Mouse (Mus musculus): ENCODE data around the gene Fbn1. TPM values are rescaled to one million over a fixed set of nuclear protein-coding genes. Genes with fewer than 3 reads are reported as not detected.

Gene Fbn1
- polyA plus RNA-seq, 1 experiment from 2014 or later = 25.5 TPM

DNA sequence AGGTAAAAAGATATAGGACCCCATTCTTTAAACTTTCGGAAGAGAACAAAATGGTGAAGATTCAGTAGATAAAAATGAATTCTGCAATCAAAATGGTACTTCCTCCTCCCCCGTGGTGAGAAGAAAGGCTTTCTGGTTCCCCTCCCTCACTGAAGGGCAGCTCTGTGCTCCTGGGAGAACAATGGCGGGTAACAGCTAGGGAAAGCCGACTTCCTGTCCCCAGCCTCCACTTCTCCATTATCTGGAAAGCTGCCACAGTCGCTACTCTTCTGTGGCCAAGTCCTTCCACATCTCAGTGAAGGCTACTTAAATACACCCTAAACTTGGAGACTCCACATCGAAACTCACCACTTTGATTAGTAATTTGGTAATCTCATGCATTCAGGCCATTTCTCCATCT lies 43.8 kb downstream of the Fbn1 start:
- ChIA-PET POLR2A (no interaction called here), CTCF (interaction anchor here (1.0 kb wide), 1 partner anchor 30 kb away, joined by 3 read pairs; no protein-coding TSS in a partner anchor)
- no peak for DNase-seq (ENCODE audit: low read depth, low spot score)
- H3K27me3 ChIP-seq = no peaks in the 10 kb centered on the region
- TF ChIP-seq CTCF (IDR thresholded peaks at IDR 0.05) = no peak
- no peak for ATAC-seq
- in situ Hi-C loops (cut with MboI; ENCODE audit: low pct_unique_long_range_greater_than_20kb) = no loop called here

DNA sequence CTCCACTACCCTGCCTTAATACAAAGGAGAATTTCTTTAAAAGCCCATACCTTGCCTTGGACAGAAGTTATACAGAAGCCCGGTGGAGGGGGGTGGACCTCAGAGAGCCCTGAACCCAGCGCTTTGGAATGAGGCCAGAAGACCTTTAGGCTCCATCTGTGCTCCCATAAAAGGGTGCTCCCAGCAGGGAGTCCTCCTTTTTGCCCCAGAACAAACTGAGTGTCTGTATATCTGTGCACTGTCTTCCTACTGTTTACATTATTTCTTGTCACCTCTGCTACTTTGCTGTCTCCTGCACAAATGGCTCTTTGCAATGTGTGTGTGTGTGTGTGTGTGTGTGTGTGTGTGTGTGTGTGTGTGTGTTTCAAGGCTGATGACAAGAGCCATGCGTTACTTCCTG lies 48.7 kb downstream of the Fbn1 start:
- in situ Hi-C loops (cut with MboI; ENCODE audit: low pct_unique_long_range_greater_than_20kb) = no loop called here
- ChIA-PET POLR2A (interaction anchor here (0.8 kb wide), 1 partner anchor 28 kb away, joined by 3 read pairs; no protein-coding TSS in a partner anchor), CTCF (no interaction called here)
- DNase-seq (ENCODE audit: low read depth, low spot score) (no peak), ATAC-seq (no peak)
- no peaks in the 10 kb centered on the region for H3K27me3 ChIP-seq
- TF ChIP-seq CTCF (IDR thresholded peaks at IDR 0.05) = no peak

DNA sequence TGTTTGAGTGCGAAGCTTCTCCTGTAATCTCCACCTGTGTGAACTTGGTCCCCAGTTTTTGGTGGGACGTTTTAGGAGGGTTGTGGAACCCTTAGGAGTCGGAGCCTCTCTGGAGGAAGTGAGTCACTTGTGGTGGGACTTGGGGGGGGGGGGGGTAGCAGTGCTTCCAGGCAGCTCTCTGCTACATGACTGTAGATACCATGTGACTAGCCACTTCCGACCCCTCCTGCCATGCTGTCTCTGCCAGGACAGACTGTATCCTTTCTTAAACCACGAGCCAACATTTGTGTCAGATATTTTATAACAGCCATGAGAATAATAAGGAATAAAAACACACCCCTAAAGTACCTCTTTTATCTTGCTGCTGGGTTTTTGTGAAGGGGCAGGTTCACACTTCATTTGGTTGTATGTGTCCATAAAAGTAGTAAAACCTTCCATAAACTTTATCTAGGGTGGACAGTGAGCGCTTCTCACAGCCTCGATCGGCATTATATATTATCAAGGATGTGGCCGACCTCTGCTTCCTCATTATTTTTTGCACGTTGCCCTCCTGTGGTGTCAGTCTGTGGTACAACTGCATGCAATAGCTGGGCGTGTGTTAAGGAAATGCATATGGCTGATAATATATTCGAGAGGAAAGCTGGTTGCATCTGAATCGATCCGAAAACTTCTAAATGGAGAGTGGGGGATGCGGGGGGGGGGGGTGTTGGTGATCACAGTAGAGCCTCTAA lies 51.6 kb downstream of the Fbn1 start:
- DNase-seq (ENCODE audit: low read depth, low spot score) = no peak
- TF ChIP-seq CTCF (IDR thresholded peaks at IDR 0.05) = peak; percentile 29
- H3K27me3 ChIP-seq = no peaks in the 10 kb centered on the region
- ChIA-PET CTCF (interaction anchor here (1.0 kb wide), 1 partner anchor 16 kb away, joined by 3 read pairs; no protein-coding TSS in a partner anchor), POLR2A (no interaction called here)
- in situ Hi-C loops (cut with MboI; ENCODE audit: low pct_unique_long_range_greater_than_20kb) = no loop called here
- no peak for ATAC-seq

DNA sequence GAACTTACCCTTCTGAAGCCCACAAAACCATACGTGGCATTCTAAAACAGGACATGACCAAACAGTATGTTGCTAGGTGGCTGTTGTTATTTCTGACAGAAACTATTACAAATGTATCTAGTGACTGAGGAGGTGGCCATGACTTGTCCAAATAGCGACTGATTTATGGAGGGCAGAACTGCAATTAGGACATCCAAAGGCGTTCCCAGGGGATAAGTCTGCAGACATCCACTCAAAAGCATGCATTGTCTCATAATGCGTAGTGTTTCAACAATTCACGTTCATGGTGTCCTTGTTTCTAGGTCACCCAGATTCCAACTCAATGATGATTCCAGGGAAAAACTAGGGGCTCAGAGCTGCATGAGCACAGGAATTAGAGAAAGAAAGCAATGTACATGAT lies 53.0 kb downstream of the Fbn1 start:
- ChIA-PET CTCF (no interaction called here), POLR2A (no interaction called here)
- no peaks in the 10 kb centered on the region for H3K27me3 ChIP-seq
- no peak for DNase-seq (ENCODE audit: low read depth, low spot score)
- TF ChIP-seq CTCF (IDR thresholded peaks at IDR 0.05) = no peak
- in situ Hi-C loops (cut with MboI; ENCODE audit: low pct_unique_long_range_greater_than_20kb) = no loop called here
- ATAC-seq = no peak

DNA sequence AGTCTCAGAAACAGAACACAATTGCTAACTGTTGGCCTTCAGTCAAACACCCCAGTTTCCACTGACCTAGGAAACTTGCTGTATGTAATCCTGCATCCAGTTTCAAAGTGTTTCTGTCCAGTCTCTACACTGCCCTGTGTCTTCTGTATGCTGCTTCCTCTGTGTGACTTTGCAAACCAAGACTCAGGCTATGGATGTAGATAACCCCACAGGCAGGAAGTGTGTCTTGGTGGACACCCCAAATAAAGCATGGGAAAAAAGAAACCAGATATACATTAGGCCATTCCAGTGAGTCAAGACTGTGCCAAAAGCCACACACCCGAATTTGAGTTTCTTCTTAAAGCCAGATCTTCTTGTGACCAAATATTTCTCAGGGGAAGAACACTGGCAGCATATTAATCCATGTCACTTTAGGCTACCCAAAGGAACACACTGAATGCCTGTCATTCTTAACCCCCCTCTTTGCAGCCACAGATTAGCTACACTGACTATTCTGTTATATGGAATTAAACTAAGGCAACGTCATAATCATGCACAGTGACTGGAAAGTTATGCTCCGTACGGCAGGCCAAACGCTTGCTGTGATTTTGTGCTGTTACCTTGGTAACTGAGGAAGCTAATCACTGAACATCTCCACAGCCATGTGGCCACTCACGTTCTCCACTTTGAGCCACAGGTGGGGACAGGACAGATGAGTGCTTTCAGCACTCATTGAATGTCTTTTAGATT lies 55.3 kb downstream of the Fbn1 start:
- no peak for TF ChIP-seq CTCF (IDR thresholded peaks at IDR 0.05)
- ATAC-seq (no peak), DNase-seq (ENCODE audit: low read depth, low spot score) (no peak)
- POLR2A ChIA-PET = no interaction called here
- in situ Hi-C loops (cut with MboI; ENCODE audit: low pct_unique_long_range_greater_than_20kb) = no loop called here
- no peaks in the 10 kb centered on the region for H3K27me3 ChIP-seq
- CTCF ChIA-PET = no interaction called here

DNA sequence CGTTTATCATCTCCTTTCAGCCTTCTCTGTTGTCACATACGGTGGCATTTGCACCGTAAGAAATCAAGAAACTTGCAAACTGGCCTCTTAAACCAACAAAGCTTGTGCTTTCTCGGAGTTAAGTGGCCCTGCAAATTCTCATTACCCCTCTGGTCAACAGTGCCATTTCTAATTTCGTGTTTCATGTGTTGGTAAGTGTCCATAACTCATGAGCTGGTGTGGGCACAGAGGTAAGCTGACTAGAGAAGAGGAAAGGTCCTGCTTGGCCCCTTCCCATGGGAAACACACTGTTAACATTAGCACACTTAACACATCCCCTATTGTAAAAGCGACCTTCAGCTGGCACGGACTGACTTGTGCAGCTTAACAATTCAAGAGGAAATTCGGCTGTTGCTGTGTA lies 58.4 kb downstream of the Fbn1 start:
- no peak for TF ChIP-seq CTCF (IDR thresholded peaks at IDR 0.05)
- DNase-seq (ENCODE audit: low read depth, low spot score) = no peak

DNA sequence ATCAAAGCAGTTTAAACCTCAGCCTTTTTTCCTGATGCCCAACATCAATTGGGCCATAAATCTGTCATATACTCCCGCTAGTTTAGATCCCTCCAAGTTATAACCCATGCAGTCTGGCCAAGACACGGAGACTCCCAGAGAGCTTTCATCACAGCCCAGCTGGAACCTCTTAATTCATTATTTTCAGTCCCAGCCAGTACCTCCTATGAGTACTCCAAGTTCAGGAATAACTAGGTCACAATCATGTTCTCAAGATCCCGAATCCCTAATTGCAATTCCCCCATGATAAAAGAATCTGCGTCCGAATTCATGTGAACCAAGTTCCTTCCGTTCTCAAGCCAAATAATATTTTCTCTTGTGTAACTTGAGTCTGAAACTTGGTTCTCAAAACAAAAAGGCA lies 58.9 kb downstream of the Fbn1 start:
- POLR2A ChIA-PET = no interaction called here

More for the DNA sequence above, 58.4 kb downstream of the Fbn1 start:
- no peaks in the 10 kb centered on the region for H3K27me3 ChIP-seq
- no peak for ATAC-seq
- in situ Hi-C loops (cut with MboI; ENCODE audit: low pct_unique_long_range_greater_than_20kb) = no loop called here
- ChIA-PET CTCF (no interaction called here), POLR2A (no interaction called here)

DNA sequence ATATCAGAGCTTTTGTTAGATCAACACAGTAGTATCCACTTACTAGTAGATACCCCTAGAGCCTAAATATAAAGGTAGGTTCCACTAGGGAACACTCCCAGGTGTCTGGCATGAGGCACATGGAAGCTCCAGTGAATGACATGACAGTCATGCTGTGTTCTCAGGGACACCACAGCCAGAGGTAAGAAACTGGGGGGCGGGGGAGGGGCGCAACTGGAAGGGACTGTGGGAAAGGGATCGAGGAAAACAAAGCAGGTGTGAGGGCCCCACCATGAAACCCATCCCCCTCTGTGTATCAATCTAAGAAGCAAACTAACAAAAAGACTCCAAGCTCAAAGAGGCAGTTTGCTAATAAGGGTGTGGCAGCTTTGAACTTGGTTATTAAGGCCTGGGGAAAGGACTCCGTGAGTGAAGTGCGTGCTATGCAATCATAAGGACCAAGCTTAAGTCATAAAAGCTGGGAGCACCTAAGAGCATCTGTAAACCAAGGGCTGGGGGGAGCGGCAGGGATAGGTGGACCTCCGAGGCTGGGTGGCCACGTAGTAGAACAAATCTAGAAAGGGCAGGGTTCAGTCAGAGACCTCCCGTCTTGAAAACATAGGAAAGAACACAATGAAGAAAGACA lies 60.4 kb downstream of the Fbn1 start:
- DNase-seq (ENCODE audit: low read depth, low spot score) (no peak), ATAC-seq (no peak)
- TF ChIP-seq CTCF (IDR thresholded peaks at IDR 0.05) = no peak
- CTCF ChIA-PET = interaction anchor here (0.9 kb wide), 1 partner anchor 12 kb away, joined by 3 read pairs; no protein-coding TSS in a partner anchor
- in situ Hi-C loops (cut with MboI; ENCODE audit: low pct_unique_long_range_greater_than_20kb) = no loop called here
- H3K27me3 ChIP-seq = no peaks in the 10 kb centered on the region
- POLR2A ChIA-PET = no interaction called here

More for the DNA sequence above, 58.9 kb downstream of the Fbn1 start:
- TF ChIP-seq CTCF (IDR thresholded peaks at IDR 0.05) = no peak
- ATAC-seq = no peak
- H3K27me3 ChIP-seq = no peaks in the 10 kb centered on the region
- in situ Hi-C loops (cut with MboI; ENCODE audit: low pct_unique_long_range_greater_than_20kb) = no loop called here
- DNase-seq (ENCODE audit: low read depth, low spot score) = no peak
- CTCF ChIA-PET = interaction anchor here (1.2 kb wide), 1 partner anchor 19 kb away, joined by 3 read pairs; no protein-coding TSS in a partner anchor

DNA sequence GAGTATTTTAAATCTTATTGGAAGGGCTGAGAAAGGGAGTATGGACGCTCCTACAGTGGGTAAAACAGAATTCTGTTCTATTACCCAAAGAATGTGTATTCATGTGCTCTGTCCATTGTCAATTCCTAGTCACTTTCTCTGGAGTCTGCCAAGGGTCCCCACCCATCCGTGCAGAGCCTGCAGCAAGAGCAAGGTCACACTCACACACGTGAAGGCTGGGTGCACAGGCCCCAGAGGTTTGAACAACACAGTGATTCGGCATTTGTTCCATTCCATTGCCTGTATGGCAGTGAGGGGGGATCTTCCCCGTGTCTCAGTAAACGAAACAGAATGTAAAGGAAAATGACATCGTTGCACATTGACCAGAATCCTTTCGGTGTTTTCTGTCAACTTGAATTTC lies 69.4 kb downstream of the Fbn1 start:
- no peak for DNase-seq (ENCODE audit: low read depth, low spot score)
- TF ChIP-seq CTCF (IDR thresholded peaks at IDR 0.05) = no peak
- ChIA-PET CTCF (no interaction called here), POLR2A (no interaction called here)
- no peak for ATAC-seq
- H3K27me3 ChIP-seq = no peaks in the 10 kb centered on the region
- in situ Hi-C loops (cut with MboI; ENCODE audit: low pct_unique_long_range_greater_than_20kb) = no loop called here

DNA sequence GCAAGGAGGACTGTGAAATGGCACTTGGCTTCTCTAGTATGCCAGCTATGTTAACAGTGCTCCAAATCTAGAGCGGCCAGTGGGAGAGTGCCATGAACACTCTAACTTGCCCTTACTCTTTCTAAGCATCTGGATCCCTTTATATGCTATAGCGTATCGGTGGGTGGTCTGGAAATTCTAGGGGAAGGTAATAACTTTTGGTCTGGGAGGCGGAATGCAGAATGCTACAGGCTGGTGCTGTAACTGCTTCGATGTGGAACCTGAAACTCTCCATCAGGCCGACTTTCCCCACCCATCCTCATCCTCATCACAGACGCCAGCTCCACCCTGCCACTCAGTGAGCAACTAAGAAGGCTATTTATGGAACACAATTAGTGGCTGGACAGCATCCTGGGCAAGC lies 71.6 kb downstream of the Fbn1 start:
- no peak for DNase-seq (ENCODE audit: low read depth, low spot score)
- no peaks in the 10 kb centered on the region for H3K27me3 ChIP-seq
- CTCF ChIA-PET = interaction anchor here (1.0 kb wide), 1 partner anchor 11 kb away, joined by 3 read pairs; no protein-coding TSS in a partner anchor
- no peak for TF ChIP-seq CTCF (IDR thresholded peaks at IDR 0.05)
- POLR2A ChIA-PET = no interaction called here
- in situ Hi-C loops (cut with MboI; ENCODE audit: low pct_unique_long_range_greater_than_20kb) = no loop called here
- no peak for ATAC-seq

DNA sequence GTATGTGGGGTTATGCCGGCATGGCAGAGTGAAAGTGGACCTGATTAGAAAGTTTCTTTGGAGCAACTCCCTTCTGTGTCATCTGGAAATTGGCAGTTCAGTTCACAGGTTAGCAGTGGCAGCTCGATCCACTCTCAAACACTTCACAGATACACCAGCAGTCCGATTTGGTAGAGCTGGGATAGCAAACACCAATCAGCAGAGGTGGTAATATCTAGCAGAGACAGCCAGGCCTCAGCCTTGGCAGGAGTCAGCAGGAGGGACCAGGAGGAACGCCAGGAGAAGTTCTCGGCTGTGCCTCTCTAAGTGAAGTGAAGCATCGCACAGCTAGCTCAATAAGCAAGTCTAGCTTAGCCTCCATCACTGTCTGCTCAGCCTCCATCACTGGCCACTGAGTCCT lies 74.3 kb downstream of the Fbn1 start:
- ChIA-PET CTCF (interaction anchor here (1.0 to 1.4 kb wide), 2 partner anchors 11 to 14 kb away, joined by 3 read pairs; no protein-coding TSS in a partner anchor), POLR2A (interaction anchor here (0.6 kb wide), 1 partner anchor 127 kb away, joined by 3 read pairs; no protein-coding TSS in a partner anchor)
- H3K27me3 ChIP-seq = no peaks in the 10 kb centered on the region
- DNase-seq (ENCODE audit: low read depth, low spot score) = no peak
- in situ Hi-C loops (cut with MboI; ENCODE audit: low pct_unique_long_range_greater_than_20kb) = no loop called here
- no peak for TF ChIP-seq CTCF (IDR thresholded peaks at IDR 0.05)
- no peak for ATAC-seq
